Mouse (Mus musculus) C2C12 (cell line): Measurements from ENCODE around the gene Taar9.

Source experiments
- CTCF ChIP-seq: IDR thresholded peaks from one replicate; pipeline ENCODE4 v1.5.1; 2011; ENCODE audit not compliant: control insufficient read depth, insufficient read depth, insufficient read length
- MAX ChIP-seq: IDR thresholded peaks from one replicate; pipeline ENCODE4 v1.6.1; 2011; ENCODE audit warnings: mild to moderate bottlenecking, control low read depth
- MYOD1 ChIP-seq: IDR thresholded peaks from one replicate; pipeline ENCODE4 v1.6.1; 2011; ENCODE audit warnings: low read depth; ENCODE audit not compliant: control insufficient read depth, insufficient read length
- USF1 ChIP-seq: IDR thresholded peaks from one replicate; pipeline ENCODE4 v1.6.1; 2011; ENCODE audit warnings: low read depth, mild to moderate bottlenecking, control low read depth, moderate library complexity

GRCm38 (mm10) chr10:24138623-24139261 is 29.4 kb upstream of the Taar9 start:
- no peak for TF ChIP-seq MAX
- no peak for TF ChIP-seq MYOD1
- TF ChIP-seq CTCF: no peak
- no peak for TF ChIP-seq USF1
